37 mouse cellular contexts compared by ENCODE assay signal in the genomic region with DNA sequence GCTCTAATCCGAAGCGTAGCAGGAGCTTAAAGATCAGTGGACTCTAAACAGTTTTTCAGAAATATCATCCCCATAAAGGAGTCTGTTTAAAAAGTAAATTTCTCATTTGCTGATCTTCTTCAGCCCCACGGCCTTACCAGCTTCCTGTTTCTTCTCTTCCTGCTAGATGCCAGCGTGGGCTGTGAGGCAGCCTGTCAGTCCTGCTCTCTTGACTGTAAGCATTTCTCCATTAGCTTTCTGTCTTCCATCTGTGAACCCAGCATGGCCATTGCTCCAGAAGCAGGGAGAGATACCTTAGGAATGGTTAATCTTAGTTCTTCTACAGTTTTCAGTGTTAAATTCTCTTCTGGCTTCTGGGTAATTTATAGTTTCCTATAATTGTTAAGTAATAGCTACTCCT. TPM values are rescaled to one million over a fixed set of nuclear protein-coding genes. Genes with fewer than 3 reads are reported as not detected.
DNase-seq lines count a peak whose midpoint lies in the region; ATAC-seq and TF ChIP-seq lines count a peak whose summit lies in the region.
"Had no signal": no experiment of that assay in that cellular context is flagged by ENCODE, and none has a peak within 500 bp of the region (broad histone marks: within the 10 kb centered on the region; RNA-seq: fewer than 3 reads in every experiment).

No protein-coding gene starts in this region.

- H3K4me3 ChIP-seq in bone marrow macrophage, adult 2 months (ENCODE audit: insufficient read depth, low read length) = no peak overlapping the region
- H3K4me3 ChIP-seq in kidney, adult 2 months (ENCODE audit: insufficient read depth, low read depth, low read length) = no peak overlapping the region
- H3K4me3 ChIP-seq in liver, embryonic 11.5 days (ENCODE audit: low read depth, low read length) = no peak overlapping the region
- H3K4me3 ChIP-seq: gastrocnemius, adult 2 months; neural tube, embryonic 12.5 days had no signal

- peaks cover 30% of the 10 kb centered on the region for H3K4me1 ChIP-seq in bone marrow macrophage, adult 2 months (ENCODE audit: control insufficient read depth, insufficient read depth, low read length)
- H3K4me1 ChIP-seq in kidney, adult 2 months (ENCODE audit: control insufficient read depth, insufficient read depth, low read length) = no peaks in the 10 kb centered on the region; the same call in 1 of the 2 replicates
- H3K4me1 ChIP-seq in liver, embryonic 11.5 days (replicated peaks; ENCODE audit: control insufficient read depth, insufficient read depth, low read length) = no peaks in the 10 kb centered on the region; the same call in 1 of the 2 replicates
- H3K4me1 ChIP-seq: neural tube, embryonic 12.5 days had no signal

- H3K36me3 ChIP-seq in kidney, adult 2 months (ENCODE audit: control insufficient read depth, insufficient read depth, low read length) = no peaks in the 10 kb centered on the region
- peaks cover 2% of the 10 kb centered on the region; the same call in 1 of the 2 replicates for H3K36me3 ChIP-seq in liver, embryonic 11.5 days (ENCODE audit: control insufficient read depth, insufficient read depth, low read length)
- H3K36me3 ChIP-seq: neural tube, embryonic 12.5 days had no signal

- no peaks in the 10 kb centered on the region for H3K27me3 ChIP-seq in kidney, adult 2 months (replicated peaks; ENCODE audit: control insufficient read depth, insufficient read depth, low read length)
- H3K27me3 ChIP-seq in liver, embryonic 11.5 days (replicated peaks; ENCODE audit: control insufficient read depth, insufficient read depth, low read length) = no peaks in the 10 kb centered on the region
- H3K27me3 ChIP-seq: neural tube, embryonic 12.5 days; Patski had no signal

- peak overlapping the region; percentile 82 for H3K27ac ChIP-seq in bone marrow macrophage, adult 2 months (ENCODE audit: insufficient read depth, low read depth, low read length)
- no peak overlapping the region for H3K27ac ChIP-seq in kidney, adult 2 months (ENCODE audit: insufficient read depth, low read depth, low read length)
- H3K27ac ChIP-seq in liver, embryonic 11.5 days (ENCODE audit: low read depth, low read length) = no peak overlapping the region
- H3K27ac ChIP-seq: gastrocnemius, adult 2 months; neural tube, embryonic 12.5 days; stomach, postnatal 0 days had no signal

- no peak for TF ChIP-seq CTCF in bone marrow macrophage, adult 2 months (IDR thresholded peaks at IDR 0.05; ENCODE audit: low read depth, low read length)
- no peak for TF ChIP-seq CTCF in kidney, adult 2 months (conservative IDR thresholded peaks at IDR 0.05; ENCODE audit: insufficient read depth, insufficient read length, low read depth, low read length)

- peak; percentile 75 for ATAC-seq in megakaryocyte, adult 5-6 weeks (ENCODE audit: poor library complexity, severe bottlenecking)
- no peak for ATAC-seq in liver, embryonic 11.5 days (replicated peaks; ENCODE audit: low FRiP score)
- ATAC-seq: forebrain, embryonic 14.5 days; hindbrain, embryonic 16.5 days; liver, postnatal 0 days; midbrain, embryonic 16.5 days; Patski had no signal

- peak; percentile 23 for DNase-seq in thymus, postnatal 0 days (ENCODE audit: low spot score)
- no peak for DNase-seq in thymus, adult 18-20 months
- peak; percentile 32 for DNase-seq in CD4-positive, CD25-positive, alpha-beta regulatory T cell, adult 2 months (ENCODE audit: low read depth, low spot score)
- DNase-seq in kidney, adult 2 months = no peak
- no peak for DNase-seq in liver, embryonic 11.5 days (ENCODE audit: low spot score)
- no peak for DNase-seq in ovary, postnatal 14 days (ENCODE audit: low spot score)
- DNase-seq: adrenal gland, postnatal 10 days; B cell, adult 2 months; cerebellum, postnatal 25 days; gastrocnemius, adult 2 months; gastrocnemius, postnatal 36 days; heart, postnatal 14 days; kidney, adult 18-20 months; kidney, postnatal 36 days; layer of hippocampus, postnatal 36 days; liver, postnatal 0 days; lung, postnatal 36 days; right cerebral cortex, postnatal 4 days had no signal

- no peaks in the 10 kb centered on the region for H3K9me3 ChIP-seq in liver, embryonic 11.5 days (ENCODE audit: control insufficient read depth, low read length)
- H3K9me3 ChIP-seq: G1E; neural tube, embryonic 12.5 days had no signal

- H3K4me2 ChIP-seq in liver, embryonic 11.5 days = no peak overlapping the region
- H3K4me2 ChIP-seq: midbrain, embryonic 11.5 days; neural tube, embryonic 12.5 days had no signal

- H3K9ac ChIP-seq in liver, embryonic 11.5 days (ENCODE audit: low read depth, low read length) = no peak overlapping the region
- H3K9ac ChIP-seq: liver, postnatal 0 days; neural tube, embryonic 12.5 days had no signal

- TF ChIP-seq POLR2A in bone marrow macrophage, adult 2 months (IDR thresholded peaks at IDR 0.05; ENCODE audit: borderline replicate concordance, low read depth, low read length) = no peak
- TF ChIP-seq POLR2A in kidney, adult 2 months (IDR thresholded peaks at IDR 0.05; ENCODE audit: low read depth, low read length) = no peak

- 76% methylated on average over 4 of the region's 4 CpGs for WGBS in kidney, adult 2 months
- WGBS in liver, embryonic 11.5 days = 71% methylated on average over 4 of the region's 4 CpGs

RNA-seq across cellular contexts. Expression of a gene that starts 28.0 kb away (rescaled TPM):
- 52.9 and 54.5 TPM in 2 replicates for polyA plus RNA-seq in thymus, postnatal 0 days (2015; fragmentation: Nextera tagmentation; extraction: Ambion mirVana)
- 19.9 and 20.3 TPM in 2 replicates for polyA plus RNA-seq in bone marrow macrophage, adult 2 months (2012; ENCODE audit: insufficient read depth, insufficient read length, missing spikeins)
- 13.9 and 15.6 TPM in 2 replicates for total RNA-seq in megakaryocyte, adult 5-6 weeks (2015)
- 45.5 and 84.3 TPM in 2 replicates for total RNA-seq in megakaryocyte, adult 5-6 weeks (2017)
- 17.5 and 19.3 TPM in 2 replicates for polyA plus RNA-seq in kidney, adult 2 months (2012; rRNA removed)
- polyA plus RNA-seq in liver, embryonic 11.5 days (2014; fragmentation: Nextera tagmentation; extraction: Ambion mirVana) = 23.5 TPM in 2 replicates

RNA-seq across cellular contexts. Expression of a gene that starts 51.0 kb away (rescaled TPM):
- polyA plus RNA-seq in thymus, postnatal 0 days (2015; fragmentation: Nextera tagmentation; extraction: Ambion mirVana) = not detected in 2 replicates
- polyA plus RNA-seq in bone marrow macrophage, adult 2 months (2012; ENCODE audit: insufficient read depth, insufficient read length, missing spikeins) = not detected in 2 replicates
- total RNA-seq in megakaryocyte, adult 5-6 weeks (2015) = not detected in 2 replicates
- not detected in 2 replicates for total RNA-seq in megakaryocyte, adult 5-6 weeks (2017)
- not detected in 2 replicates for polyA plus RNA-seq in kidney, adult 2 months (2012; rRNA removed)
- not detected in 2 replicates for polyA plus RNA-seq in liver, embryonic 11.5 days (2014; fragmentation: Nextera tagmentation; extraction: Ambion mirVana)
- total RNA-seq: adrenal gland, postnatal 10 days; gastrocnemius, adult 2 months; gastrocnemius, postnatal 36 days; heart, postnatal 14 days; layer of hippocampus, adult 8-10 months; layer of hippocampus, postnatal 36 days; liver, adult 2 months had no signal
- polyA plus RNA-seq: embryonic facial prominence, embryonic 11.5 days; forebrain, embryonic 14.5 days; G1E; heart, embryonic 14.5 days; hindbrain, embryonic 16.5 days; intestine, embryonic 14.5 days; kidney, embryonic 16.5 days; limb, embryonic 11.5 days; liver, adult 2 months; liver, postnatal 0 days; lung, embryonic 16.5 days; midbrain, embryonic 11.5 days; midbrain, embryonic 16.5 days; neural tube, embryonic 12.5 days; Patski; spleen, adult 2 months; stomach, postnatal 0 days had no signal

Comparison
In these comparisons a context has a peak if more than half of its experiments do, and no peak if none do; other contexts are left out.
1. DNase-seq: peak in thymus, postnatal 0 days (single experiment) and CD4-positive, CD25-positive, alpha-beta regulatory T cell, adult 2 months (single experiment); none in thymus, adult 18-20 months (0 of 2), kidney, adult 2 months (single experiment), liver, embryonic 11.5 days (single experiment) and ovary, postnatal 14 days (single experiment).